Mouse (Mus musculus): Measurements from ENCODE around the gene Atf6. TPM values are rescaled to one million over a fixed set of nuclear protein-coding genes. Genes with fewer than 3 reads are reported as not detected.

Atf6 gene
- total RNA-seq, 1 experiment from 2014 or later: 47.7 TPM

DNA sequence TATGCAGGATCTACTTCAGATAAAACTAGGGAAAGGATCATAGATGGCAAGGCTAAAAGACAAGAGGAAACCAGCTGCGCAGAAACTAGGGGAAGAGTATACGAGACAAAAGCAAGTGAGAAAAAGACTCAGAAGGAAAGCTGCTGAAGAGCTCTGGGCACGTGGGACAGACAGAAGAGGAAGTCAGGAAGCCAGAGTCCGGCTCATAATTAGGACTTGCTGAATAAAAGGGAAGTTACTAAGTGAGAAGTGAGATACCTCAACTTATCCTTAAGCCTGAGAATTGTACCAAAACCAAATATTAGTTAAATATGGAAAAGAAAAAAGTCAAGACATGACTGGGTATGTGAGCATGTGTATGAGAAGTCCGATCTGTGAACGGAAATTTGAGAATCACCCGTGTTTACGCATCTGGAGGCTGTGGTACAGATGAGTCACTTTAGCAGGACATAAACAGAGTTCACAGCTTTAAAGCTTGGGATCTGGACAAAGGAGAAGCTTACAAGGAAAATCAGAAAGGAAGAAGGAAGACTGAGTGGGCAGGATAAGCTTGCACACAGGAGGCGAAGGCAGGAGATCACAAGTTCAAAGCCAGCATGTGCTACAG lies 71.7 kb downstream of the Atf6 start:
- ATAC-seq (ENCODE audit: extremely low read depth, insufficient number of reproducible peaks, low FRiP score, poor library complexity, severe bottlenecking): peak; percentile 64; the same call in 1 of the 2 replicates

DNA sequence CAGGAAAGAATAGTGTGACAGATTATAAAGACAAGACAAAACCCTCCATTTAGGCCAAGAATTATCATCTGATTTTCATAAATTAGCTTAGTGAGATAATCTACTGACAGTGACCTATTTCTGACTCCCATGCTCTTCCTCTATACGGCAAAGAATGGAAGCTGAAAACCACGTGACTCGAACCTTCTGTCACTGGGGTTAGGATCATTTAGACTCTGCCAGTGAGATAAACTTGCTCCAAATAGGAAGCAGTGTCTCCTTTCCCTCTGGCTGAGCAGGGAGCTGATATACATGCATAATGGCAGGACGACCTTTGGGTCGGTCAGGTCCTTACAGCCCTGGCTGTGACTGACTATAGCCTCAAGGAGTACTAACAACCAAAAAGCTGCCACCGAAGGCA lies 76.0 kb downstream of the Atf6 start:
- ATAC-seq (ENCODE audit: extremely low read depth, insufficient number of reproducible peaks, low FRiP score, poor library complexity, severe bottlenecking): no peak

DNA sequence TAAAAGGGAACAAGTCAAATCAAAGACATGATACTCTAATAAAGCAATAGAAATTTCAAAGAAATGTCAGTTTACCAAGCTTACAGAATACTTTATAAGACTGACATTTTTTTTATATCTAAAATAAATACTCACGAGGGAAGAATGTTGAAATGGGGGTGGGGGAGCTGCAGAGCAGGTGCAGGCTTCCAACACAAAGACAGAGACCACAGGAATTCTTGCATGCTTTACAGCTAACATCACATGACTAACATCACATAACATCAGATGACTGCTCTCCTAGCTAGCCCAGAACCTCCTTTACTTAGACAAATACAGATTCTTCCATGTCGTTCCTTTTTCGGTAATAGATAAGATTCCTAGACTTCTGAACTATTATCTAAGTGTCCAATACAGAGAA lies 76.6 kb downstream of the Atf6 start:
- ATAC-seq (ENCODE audit: extremely low read depth, insufficient number of reproducible peaks, low FRiP score, poor library complexity, severe bottlenecking): no peak

DNA sequence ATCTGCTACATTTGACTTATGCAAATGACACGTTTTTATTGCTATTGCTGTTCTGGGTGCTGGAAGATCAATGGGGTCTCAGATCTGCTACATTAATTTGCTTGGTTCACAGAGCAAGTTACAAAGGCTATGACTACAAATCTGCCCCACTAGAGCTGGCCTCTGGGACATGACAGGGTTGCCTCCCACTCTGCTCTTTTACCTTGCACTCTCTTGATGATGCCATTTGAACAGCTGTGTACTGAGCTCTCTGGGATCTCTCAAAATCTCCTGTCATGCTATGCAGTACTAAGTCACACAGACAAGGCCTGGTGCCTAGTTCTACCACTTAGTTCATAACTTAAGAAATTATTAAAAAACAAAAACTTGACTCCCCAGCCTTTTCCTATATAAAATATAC lies 79.9 kb downstream of the Atf6 start:
- ATAC-seq (ENCODE audit: extremely low read depth, insufficient number of reproducible peaks, low FRiP score, poor library complexity, severe bottlenecking): no peak

DNA sequence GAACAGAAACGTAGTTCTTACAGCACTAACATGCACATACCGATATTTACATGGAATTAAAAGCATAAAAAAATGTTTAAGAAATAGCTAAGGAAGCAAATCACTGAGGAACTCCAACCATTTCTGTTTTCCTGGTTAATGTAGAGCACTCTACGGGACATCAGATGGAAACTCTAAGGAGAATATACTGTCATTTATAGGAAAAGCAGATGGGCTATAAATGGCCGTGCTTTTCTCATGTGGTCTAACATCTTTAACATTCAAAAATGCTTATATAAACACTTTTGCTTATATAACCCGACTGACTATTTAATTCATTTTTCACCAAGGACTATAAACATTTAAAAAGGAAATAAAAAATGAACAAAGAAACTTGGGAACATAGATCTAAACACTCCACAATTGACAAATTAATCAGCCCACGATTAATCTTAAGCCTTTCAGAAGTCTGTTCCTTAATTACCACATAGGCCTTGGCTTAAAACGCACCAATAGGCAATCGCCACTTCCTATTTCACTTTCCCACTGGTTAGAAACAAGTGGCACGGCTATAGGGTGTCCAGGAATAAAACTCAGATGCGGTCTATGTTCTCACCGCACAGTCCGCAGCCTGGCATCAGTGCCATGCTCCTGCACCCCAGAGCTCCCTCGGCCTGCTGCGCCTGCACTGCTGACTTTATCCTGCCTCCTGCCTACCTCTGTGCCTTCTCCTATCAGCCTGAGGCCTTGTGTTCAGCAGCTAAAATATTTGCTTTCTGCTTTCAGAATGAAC lies 80.8 kb downstream of the Atf6 start:
- no peak for ATAC-seq (ENCODE audit: extremely low read depth, insufficient number of reproducible peaks, low FRiP score, poor library complexity, severe bottlenecking)

DNA sequence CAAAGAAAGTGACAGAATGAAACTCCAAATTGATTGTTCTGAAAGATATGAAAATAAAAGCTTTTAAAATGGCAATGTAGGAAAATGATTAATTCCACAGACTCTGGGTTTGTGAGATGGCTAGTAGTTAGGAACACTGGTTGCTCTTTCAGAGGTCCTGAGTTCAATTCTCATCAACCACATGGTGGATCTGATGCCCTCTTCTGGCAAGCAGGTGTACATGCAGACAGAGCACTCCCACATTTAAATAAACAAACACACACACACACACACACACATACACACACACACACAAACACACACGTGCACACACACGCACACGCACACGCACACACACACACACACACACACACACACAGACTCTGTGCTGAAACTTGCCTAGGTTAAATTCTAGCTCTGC lies 89.9 kb downstream of the Atf6 start:
- ATAC-seq (ENCODE audit: extremely low read depth, insufficient number of reproducible peaks, low FRiP score, poor library complexity, severe bottlenecking): peak; percentile 39; the same call in 1 of the 2 replicates

DNA sequence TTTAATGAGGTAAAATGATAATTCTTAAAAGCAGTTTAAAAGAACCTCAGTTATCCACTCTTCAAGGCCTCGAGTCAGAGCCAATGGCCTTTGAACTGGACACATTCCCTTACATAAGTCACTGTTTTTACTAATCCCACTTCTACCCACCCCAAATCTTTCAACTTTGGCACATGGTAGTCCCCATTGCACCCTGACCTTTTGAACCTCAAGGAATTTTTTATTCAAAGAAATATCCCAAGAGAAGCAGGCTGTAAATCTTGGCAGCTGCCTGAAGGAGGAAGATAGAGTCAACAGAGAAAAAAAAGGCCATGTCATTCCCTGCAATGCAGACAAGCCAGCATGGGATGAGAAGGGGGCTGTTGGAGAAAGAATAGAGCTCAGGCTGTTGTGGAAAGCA lies 93.1 kb downstream of the Atf6 start:
- ATAC-seq (ENCODE audit: extremely low read depth, insufficient number of reproducible peaks, low FRiP score, poor library complexity, severe bottlenecking): no peak

DNA sequence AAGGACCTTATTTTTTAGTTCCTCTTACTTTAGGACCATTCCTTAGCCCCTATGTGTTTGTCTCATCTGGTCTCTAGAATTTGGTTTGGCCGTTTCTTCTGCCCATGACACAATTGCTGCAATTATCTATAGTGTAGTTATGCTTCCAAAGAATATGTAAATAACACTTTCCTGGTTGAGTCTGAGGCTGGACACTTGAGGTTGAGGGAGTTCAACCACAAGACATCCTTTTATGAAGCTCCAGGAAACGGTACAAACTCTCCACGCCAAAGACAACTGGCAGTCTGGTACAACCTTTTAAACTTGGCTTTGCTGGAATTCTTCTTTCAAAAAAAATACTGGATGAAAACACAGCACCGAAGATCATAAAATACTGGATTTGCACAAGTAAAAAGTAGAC lies 94.1 kb downstream of the Atf6 start:
- ATAC-seq (ENCODE audit: extremely low read depth, insufficient number of reproducible peaks, low FRiP score, poor library complexity, severe bottlenecking): no peak

DNA sequence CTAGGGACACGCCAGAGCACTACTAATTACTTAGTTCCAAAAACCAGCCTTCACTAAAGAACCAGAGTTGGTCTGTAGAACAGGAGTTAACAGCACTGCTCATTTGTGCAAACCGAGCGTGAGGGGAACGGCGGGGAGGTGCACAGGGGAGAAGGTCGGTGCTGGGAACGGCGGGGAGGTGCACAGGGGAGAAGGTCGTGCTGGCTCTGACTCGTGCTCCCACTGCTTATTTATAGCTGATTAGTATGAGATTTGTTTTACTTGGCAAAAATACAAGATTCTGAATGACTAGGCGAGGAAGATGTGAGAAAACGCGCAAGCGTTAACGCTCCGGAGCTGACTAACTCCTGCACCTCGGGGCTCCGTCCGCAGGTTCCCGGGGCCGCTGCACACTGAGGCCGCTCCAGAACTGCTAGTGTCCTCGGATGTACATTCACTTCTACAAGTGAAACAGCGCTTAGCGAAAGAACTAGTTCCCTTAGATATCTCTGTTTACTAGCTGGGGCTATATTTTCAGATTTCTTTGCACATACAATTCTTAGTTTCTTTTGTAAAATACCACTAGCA lies 96.1 kb downstream of the Atf6 start:
- ATAC-seq (ENCODE audit: extremely low read depth, insufficient number of reproducible peaks, low FRiP score, poor library complexity, severe bottlenecking): no peak

DNA sequence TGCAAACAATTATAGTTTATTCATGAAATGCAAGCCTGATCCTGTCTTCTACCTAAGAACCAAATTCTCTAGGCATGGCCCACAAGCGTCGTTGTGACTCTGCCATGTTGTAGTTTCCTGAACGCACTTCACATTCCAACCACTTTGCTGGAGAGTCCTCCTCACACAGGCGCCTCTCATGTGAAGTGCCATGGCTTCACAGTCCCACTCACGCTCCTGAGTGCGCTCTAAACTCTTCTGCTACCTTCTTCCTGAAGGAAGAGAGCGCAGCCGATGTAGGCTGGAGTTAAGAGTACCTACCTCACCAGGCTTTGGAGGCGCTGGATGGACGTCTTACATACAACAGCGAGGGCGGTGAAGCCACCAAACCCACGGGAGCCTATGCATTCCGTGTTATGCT lies 96.9 kb downstream of the Atf6 start:
- ATAC-seq (ENCODE audit: extremely low read depth, insufficient number of reproducible peaks, low FRiP score, poor library complexity, severe bottlenecking): no peak

DNA sequence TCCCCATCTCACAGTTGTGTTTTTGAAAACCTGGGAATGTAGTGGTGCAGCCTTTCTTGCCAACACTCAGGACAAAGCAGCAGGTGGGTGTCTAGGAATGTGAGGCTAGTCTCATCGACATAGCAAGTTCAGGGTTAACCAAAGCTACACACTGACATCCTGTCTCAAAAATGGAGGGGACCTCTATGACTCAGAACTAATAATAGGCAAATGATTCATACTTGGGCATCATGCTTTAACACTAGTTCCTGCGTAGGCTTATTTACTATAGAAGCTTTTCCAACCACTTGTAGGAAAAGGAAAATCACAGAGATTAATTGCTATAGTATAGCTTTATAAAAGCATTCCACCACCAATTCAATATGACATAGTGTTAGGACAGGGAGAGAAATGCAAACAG lies 100.6 kb downstream of the Atf6 start:
- no peak for ATAC-seq (ENCODE audit: extremely low read depth, insufficient number of reproducible peaks, low FRiP score, poor library complexity, severe bottlenecking)

DNA sequence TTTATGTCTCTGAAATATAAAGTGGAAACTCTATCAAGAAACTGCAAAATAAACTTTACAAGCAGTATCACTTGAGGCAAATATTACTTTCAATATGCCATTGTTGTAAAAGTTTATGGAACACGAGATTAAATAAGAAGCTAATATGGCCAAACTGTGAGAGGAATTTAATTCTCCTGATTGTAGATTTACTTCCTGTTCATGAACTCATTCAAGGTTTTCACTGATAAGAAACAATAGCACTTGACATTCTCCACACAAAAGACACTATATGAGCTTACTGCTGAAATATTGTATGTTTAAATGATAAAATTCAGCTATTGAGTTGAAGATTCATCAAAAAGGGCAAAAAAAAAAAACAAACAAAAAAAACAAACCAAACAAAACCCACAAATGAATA lies 102.8 kb downstream of the Atf6 start:
- no peak for ATAC-seq (ENCODE audit: extremely low read depth, insufficient number of reproducible peaks, low FRiP score, poor library complexity, severe bottlenecking)

DNA sequence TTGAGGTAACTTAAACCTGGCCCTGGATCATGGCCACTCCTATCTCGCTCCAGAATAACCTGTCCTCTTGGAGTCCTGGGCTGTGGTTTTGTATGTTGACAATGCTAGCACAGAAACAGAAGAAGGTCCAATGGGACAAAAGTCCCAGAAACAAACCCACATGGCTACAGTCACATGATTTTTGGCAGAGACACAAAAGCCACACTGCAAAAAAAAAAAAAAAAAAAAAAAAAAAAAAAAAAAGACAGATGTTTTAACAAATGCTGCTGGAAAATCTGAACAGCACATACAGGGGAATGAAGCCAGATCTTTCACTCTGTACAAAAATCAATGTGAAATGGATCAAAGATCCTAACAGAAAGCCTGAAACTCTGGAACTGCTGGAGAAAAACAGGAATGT lies 105.9 kb downstream of the Atf6 start:
- no peak for ATAC-seq (ENCODE audit: extremely low read depth, insufficient number of reproducible peaks, low FRiP score, poor library complexity, severe bottlenecking)

DNA sequence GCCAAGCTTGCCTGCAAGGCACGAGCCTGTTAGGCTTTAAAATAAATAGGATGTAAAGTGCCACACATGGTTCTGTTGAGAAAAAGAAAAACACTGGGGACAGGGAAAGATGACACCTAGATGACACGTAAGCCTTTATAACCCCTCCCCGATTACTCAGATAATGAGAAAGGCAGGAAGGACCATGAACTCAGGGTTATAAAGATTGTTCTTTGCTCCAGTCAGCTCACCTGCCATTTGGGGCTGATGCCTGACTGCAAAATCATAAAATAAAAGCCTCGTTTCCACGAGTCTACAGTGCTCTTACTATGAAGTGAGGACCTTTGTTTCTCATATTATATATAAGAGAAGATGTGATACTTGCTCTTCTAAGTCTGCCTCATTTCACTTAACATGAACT lies 114.0 kb downstream of the Atf6 start:
- ATAC-seq (ENCODE audit: extremely low read depth, insufficient number of reproducible peaks, low FRiP score, poor library complexity, severe bottlenecking): no peak

DNA sequence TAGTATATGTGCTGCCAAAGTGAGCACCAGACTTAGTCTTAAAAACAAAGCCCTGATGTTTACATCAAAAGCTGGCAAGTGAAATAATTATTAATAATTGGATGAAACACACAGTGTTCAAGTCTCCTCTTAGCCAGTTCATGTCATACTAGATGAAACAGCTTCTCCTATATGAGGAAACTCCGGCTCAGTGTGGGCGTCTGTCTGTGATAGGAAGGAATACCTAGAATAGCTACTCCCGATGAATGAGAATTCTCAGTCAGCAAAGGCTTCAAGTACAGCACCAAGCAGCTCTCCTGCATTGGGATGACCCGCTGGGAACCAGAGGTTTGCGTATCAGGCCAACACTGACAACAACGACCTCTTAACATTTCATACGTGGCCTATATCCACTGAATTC lies 115.8 kb downstream of the Atf6 start:
- no peak for ATAC-seq (ENCODE audit: extremely low read depth, insufficient number of reproducible peaks, low FRiP score, poor library complexity, severe bottlenecking)

DNA sequence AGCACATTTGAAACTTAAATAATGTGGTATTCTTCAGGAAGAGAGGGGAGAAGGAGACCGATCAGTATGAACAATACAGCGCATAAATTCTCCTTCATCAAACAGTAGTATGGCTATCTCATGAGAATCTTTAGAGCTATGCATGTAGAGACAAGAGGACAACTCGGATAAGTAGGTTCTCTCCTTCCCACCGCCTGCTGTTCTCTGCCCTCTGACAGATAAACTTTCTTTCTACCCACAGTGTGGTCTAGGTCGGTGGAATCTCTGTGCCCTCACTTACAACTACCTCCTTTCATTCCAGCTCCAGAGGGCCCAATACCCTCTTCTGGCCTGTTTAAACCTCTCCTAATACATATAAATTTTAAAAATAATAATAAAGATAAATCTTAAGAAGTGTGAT lies 121.0 kb downstream of the Atf6 start:
- no peak for ATAC-seq (ENCODE audit: extremely low read depth, insufficient number of reproducible peaks, low FRiP score, poor library complexity, severe bottlenecking)

DNA sequence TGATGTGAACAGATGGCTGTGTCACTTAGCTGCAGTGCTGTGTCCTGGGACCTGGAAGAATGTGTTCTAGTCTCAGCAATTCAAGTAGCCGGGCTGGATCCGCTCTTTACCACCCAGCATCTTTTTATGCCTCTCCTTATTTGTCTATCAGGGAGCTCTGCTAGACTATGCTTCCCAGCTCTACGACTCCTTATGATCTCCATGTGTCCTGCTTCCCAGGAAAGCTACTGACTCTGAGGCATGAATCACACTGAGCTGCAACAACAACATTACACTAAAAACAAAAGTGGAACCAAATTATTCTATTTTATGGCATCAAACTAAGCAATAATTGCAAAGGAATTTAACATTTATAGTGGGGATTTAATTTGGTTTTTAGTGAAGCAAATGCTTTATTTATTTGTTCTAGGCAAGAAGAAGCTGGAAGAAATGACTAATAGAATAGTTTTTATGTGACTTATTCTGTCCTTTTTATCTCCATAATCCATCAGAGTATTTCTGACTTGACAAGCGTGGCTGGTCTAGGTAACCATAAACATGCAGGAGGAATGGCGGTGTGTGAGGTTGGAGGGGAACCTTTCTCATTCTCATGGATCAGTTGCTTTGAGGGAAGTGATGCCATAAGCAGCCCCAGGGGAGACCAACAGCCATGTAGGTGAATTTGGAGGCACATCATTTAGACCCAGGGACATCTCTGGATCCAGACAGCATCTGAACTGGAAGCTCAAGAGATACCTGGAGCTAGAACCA lies 125.9 kb downstream of the Atf6 start:
- no peak for ATAC-seq (ENCODE audit: extremely low read depth, insufficient number of reproducible peaks, low FRiP score, poor library complexity, severe bottlenecking)

DNA sequence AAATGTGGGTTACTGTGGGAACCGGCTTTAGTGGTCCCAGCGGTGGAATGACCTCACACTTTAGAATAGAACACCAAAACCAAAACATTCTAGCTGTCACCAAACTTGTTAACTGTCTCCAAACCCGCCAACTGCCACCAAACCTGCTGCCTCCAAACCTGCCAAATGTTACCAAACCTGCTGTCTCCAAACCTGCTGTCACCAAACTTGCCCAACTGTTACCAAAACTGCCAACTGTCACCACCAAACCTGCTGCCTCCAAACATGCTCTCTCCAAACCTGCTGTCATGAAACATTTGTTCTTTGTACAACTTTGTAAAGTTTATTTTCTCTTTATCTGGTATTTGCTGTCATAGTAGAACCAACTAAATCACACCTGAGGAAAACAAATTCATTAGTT lies 132.7 kb downstream of the Atf6 start:
- no peak for ATAC-seq (ENCODE audit: extremely low read depth, insufficient number of reproducible peaks, low FRiP score, poor library complexity, severe bottlenecking)

DNA sequence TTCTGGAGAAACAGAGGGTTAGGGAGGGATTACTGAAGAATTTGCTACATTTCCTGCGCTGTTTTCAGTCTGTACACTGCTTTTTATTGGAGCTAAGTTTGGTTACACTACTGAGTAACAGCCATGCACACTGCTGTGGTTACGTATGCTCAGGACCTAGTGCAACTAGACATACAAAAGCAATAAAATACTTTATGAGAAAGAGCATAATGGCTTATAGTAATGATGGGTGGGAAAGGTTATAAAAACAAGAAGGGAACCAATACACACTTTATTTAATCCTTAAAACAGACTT lies 135.0 kb downstream of the Atf6 start:
- ATAC-seq (ENCODE audit: extremely low read depth, insufficient number of reproducible peaks, low FRiP score, poor library complexity, severe bottlenecking): no peak
